ENCODE assay signal across 11 mouse cellular contexts in the genomic region with DNA sequence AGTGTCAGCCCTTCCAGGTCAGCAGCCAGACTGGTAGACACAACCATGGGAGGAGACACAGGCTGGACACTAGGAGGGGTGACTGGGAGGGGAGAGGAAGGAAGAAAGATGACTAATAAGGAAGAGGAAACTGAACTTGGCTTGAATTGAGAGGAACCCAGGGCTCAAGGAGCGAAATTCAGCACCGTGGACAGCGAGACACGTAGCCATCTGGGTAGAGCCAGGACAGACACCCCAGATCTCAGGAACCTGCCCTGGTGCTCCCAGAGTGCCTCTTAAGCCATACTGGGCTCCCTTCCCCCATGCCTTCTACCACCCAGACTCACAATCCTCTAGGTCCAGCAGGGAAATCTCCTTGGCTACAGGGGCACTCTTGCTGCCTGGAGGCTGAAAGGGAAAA. TPM values are rescaled to one million over a fixed set of nuclear protein-coding genes. Genes with fewer than 3 reads are reported as not detected.
A peak's percentile ranks its signal among the peaks of the same experiment; 100 is the strongest.
DNase-seq lines count a peak whose midpoint lies in the region; ATAC-seq lines count a peak whose summit lies in the region.
"Had no signal": no experiment of that assay in that cellular context is flagged by ENCODE, and none has a peak within 500 bp of the region (broad histone marks: within the 10 kb centered on the region; RNA-seq: fewer than 3 reads in every experiment).

No protein-coding gene starts in this region.

- no peaks in the 10 kb centered on the region for H3K9me3 ChIP-seq in midbrain, embryonic 14.5 days (ENCODE audit: control insufficient read depth, low read length)
- no peaks in the 10 kb centered on the region for H3K9me3 ChIP-seq in midbrain, embryonic 16.5 days (replicated peaks; ENCODE audit: control insufficient read depth, low read length, poor library complexity, severe bottlenecking)
- H3K9me3 ChIP-seq in neural tube, embryonic 11.5 days (ENCODE audit: control insufficient read depth, low read length) = no peaks in the 10 kb centered on the region

- peak; percentile 69 for DNase-seq in heart, adult 11 months
- no peak for DNase-seq in heart, adult 9 months (ENCODE audit: low spot score in 2 of 2)
- peak; percentile 32 for DNase-seq in midbrain, embryonic 14.5 days
- peak; percentile 90 for DNase-seq in embryo, embryonic 10 days (ENCODE audit: low spot score)
- peak; percentile 41 for DNase-seq in neural tube, embryonic 11.5 days (ENCODE audit: low spot score)
- no peak for DNase-seq in cerebellum, adult 8-10 months
- DNase-seq in cerebellum, postnatal 4 days (ENCODE audit: low spot score in 2 of 2) = no peak
- DNase-seq: heart, postnatal 36 days had no signal

- WGBS in midbrain, embryonic 14.5 days = 9% methylated on average over 4 of the region's 4 CpGs
- WGBS in midbrain, embryonic 16.5 days = 3% methylated on average over 4 of the region's 4 CpGs
- WGBS in neural tube, embryonic 11.5 days = 5% methylated on average over 4 of the region's 4 CpGs

- H3K4me3 ChIP-seq in midbrain, embryonic 14.5 days (replicated peaks; ENCODE audit: low read depth, low read length) = no peak overlapping the region
- no peak overlapping the region for H3K4me3 ChIP-seq in midbrain, embryonic 16.5 days (ENCODE audit: low read depth, low read length)
- H3K4me3 ChIP-seq in neural tube, embryonic 11.5 days (ENCODE audit: low read depth, low read length) = no peak overlapping the region

- ATAC-seq in midbrain, embryonic 14.5 days (ENCODE audit: low FRiP score, low TSS enrichment) = no peak
- ATAC-seq in midbrain, embryonic 16.5 days = no peak
- no peak for ATAC-seq in neural tube, embryonic 11.5 days (ENCODE audit: insufficient read depth, low FRiP score, low TSS enrichment)

- no peak overlapping the region for H3K4me2 ChIP-seq in midbrain, embryonic 14.5 days (ENCODE audit: low read length)
- H3K4me2 ChIP-seq in midbrain, embryonic 16.5 days (ENCODE audit: low read length) = no peak overlapping the region
- H3K4me2 ChIP-seq in neural tube, embryonic 11.5 days (ENCODE audit: low read depth) = no peak overlapping the region

- no peaks in the 10 kb centered on the region for H3K27me3 ChIP-seq in midbrain, embryonic 14.5 days (ENCODE audit: control insufficient read depth, insufficient read depth, low read length)
- no peaks in the 10 kb centered on the region for H3K27me3 ChIP-seq in midbrain, embryonic 16.5 days (ENCODE audit: control insufficient read depth, insufficient read depth, low read depth, low read length)
- no peaks in the 10 kb centered on the region for H3K27me3 ChIP-seq in neural tube, embryonic 11.5 days (ENCODE audit: control insufficient read depth, insufficient read depth, low read length)

- no peak overlapping the region for H3K9ac ChIP-seq in midbrain, embryonic 14.5 days (replicated peaks; ENCODE audit: low read length)
- H3K9ac ChIP-seq in midbrain, embryonic 16.5 days (ENCODE audit: low read depth, low read length) = no peak overlapping the region
- no peak overlapping the region for H3K9ac ChIP-seq in neural tube, embryonic 11.5 days (ENCODE audit: low read length)

- H3K27ac ChIP-seq in midbrain, embryonic 14.5 days (replicated peaks; ENCODE audit: low read depth, low read length) = no peak overlapping the region
- no peak overlapping the region for H3K27ac ChIP-seq in midbrain, embryonic 16.5 days (ENCODE audit: low read length)
- H3K27ac ChIP-seq in neural tube, embryonic 11.5 days (ENCODE audit: low read depth, low read length) = no peak overlapping the region

- H3K4me1 ChIP-seq in midbrain, embryonic 14.5 days (ENCODE audit: control insufficient read depth, insufficient read depth, low read length) = no peaks in the 10 kb centered on the region
- no peaks in the 10 kb centered on the region for H3K4me1 ChIP-seq in midbrain, embryonic 16.5 days (ENCODE audit: control insufficient read depth, insufficient read depth, low read length)
- no peaks in the 10 kb centered on the region for H3K4me1 ChIP-seq in neural tube, embryonic 11.5 days (ENCODE audit: control insufficient read depth, insufficient read depth, low read length)

- peaks cover 73% of the 10 kb centered on the region for H3K36me3 ChIP-seq in midbrain, embryonic 14.5 days (ENCODE audit: control insufficient read depth, insufficient read depth, low read length)
- H3K36me3 ChIP-seq in midbrain, embryonic 16.5 days (ENCODE audit: control insufficient read depth, insufficient read depth, low read length) = peaks cover 28% of the 10 kb centered on the region
- no peaks in the 10 kb centered on the region for H3K36me3 ChIP-seq in neural tube, embryonic 11.5 days (ENCODE audit: control insufficient read depth, insufficient read depth, low read length)

RNA-seq across cellular contexts. Expression of gene Cpeb1, which starts 8.9 kb away (rescaled TPM):
- 2.9 and 4.5 TPM in 2 replicates for polyA plus RNA-seq in midbrain, embryonic 14.5 days (2014; fragmentation: Nextera tagmentation; extraction: Ambion mirVana)
- polyA plus RNA-seq in midbrain, embryonic 16.5 days (2015; fragmentation: Nextera tagmentation; extraction: Ambion mirVana) = 3.9 and 6.6 TPM in 2 replicates
- 1.5 and 1.9 TPM in 2 replicates for polyA plus RNA-seq in neural tube, embryonic 11.5 days (2014; fragmentation: Nextera tagmentation; extraction: Ambion mirVana)
- polyA plus RNA-seq: liver, embryonic 16.5 days had no signal

RNA-seq across cellular contexts. Expression of gene Ap3b2, which starts 29.6 kb away (rescaled TPM):
- polyA plus RNA-seq in midbrain, embryonic 14.5 days (2014; fragmentation: Nextera tagmentation; extraction: Ambion mirVana) = 125 and 138 TPM in 2 replicates
- 161 TPM in 2 replicates for polyA plus RNA-seq in midbrain, embryonic 16.5 days (2015; fragmentation: Nextera tagmentation; extraction: Ambion mirVana)
- polyA plus RNA-seq in neural tube, embryonic 11.5 days (2014; fragmentation: Nextera tagmentation; extraction: Ambion mirVana) = 47.6 and 53.0 TPM in 2 replicates

RNA-seq across cellular contexts. Expression of gene BC048679, which starts 34.0 kb away (rescaled TPM):
- polyA plus RNA-seq in midbrain, embryonic 14.5 days (2014; fragmentation: Nextera tagmentation; extraction: Ambion mirVana) = not detected in 2 replicates
- polyA plus RNA-seq in midbrain, embryonic 16.5 days (2015; fragmentation: Nextera tagmentation; extraction: Ambion mirVana) = not detected in 2 replicates
- polyA plus RNA-seq in neural tube, embryonic 11.5 days (2014; fragmentation: Nextera tagmentation; extraction: Ambion mirVana) = not detected in 2 replicates
- polyA plus RNA-seq: cortical plate, adult 2 months; liver, embryonic 16.5 days had no signal

Comparison
In these comparisons a context has a peak if more than half of its experiments do, and no peak if none do; other contexts are left out.
1. DNase-seq: peak in heart, adult 11 months (single experiment), midbrain, embryonic 14.5 days (single experiment), embryo, embryonic 10 days (single experiment) and neural tube, embryonic 11.5 days (single experiment); none in heart, adult 9 months (0 of 2), cerebellum, adult 8-10 months (single experiment) and cerebellum, postnatal 4 days (0 of 2).